Mouse (Mus musculus) spleen, embryonic (tissue): ENCODE results near the gene Csrnp2.

Experiments
- CTCF ChIA-PET: fragments of 350-600 bp; sonication (Branson Sonifier 250); formaldehyde crosslinking; loops from one replicate; lab custom pipeline; 2022; lab: Charles Lee

The Csrnp2 gene

GRCm38 (mm10) chr15:100436112-100436511 lies 59.2 kb downstream of the Csrnp2 start:
- CTCF ChIA-PET, result no interaction called here

GRCm38 (mm10) chr15:100433234-100433633 lies 62.1 kb downstream of the Csrnp2 start:
- CTCF ChIA-PET, result interaction anchor here (0.6 kb wide), 1 partner anchor 22 kb away, joined by 3 read pairs; no protein-coding TSS in a partner anchor

GRCm38 (mm10) chr15:100429959-100430565 lies 65.2 kb downstream of the Csrnp2 start:
- CTCF ChIA-PET, result no interaction called here
